Mouse (Mus musculus): ENCODE data around the gene Aldob.
A peak's percentile ranks its signal among the peaks of the same experiment; 100 is the strongest.

DNA sequence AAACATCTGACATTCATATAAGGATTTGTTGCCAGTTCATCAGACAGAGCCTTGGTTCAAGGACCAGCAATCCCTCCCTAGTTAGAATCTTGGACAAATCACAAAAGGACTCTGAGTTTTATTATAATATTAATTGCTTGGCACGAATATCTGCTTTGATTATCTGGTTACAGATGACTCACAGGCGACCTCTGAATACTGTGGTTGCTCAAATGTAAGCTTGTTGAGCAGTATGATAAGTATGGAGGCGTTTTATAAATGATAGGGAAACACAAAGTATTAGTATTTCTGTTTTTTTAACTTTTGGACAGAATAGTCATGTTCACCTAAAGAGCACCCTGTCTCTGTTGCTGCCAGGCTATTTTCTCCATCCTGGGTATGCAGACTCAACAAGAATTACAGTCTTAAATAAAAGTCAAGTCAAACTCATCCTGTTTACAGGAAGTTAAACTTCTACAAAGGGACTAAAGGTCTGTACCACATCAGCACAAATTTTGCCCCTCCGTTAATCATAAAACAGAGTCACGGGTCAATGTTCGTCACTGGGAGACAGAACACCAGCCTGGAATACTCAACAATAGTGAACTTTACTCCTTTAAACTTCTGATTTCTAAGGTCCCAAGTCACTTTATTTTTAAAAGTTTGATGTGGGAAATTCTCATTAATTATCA lies 2.3 kb downstream of the Aldob start:
- TF ChIP-seq CTCF (IDR thresholded peaks at IDR 0.05; ENCODE audit: low read depth), result no peak
- peak; percentile 75 for TF ChIP-seq EP300 (IDR thresholded peaks at IDR 0.05; ENCODE audit: low read depth)
